Mouse (Mus musculus) hindbrain, postnatal 0 days (tissue): ENCODE measurements at regions not wholly inside any gene's neighbourhood (a gene's known extent, or its start where the extent isn't known, plus 50 kb on each side); places are given as distances from the start of the nearest gene placed in this dataset.

Source experiments
- ATAC-seq: fragments of 200-750 bp; cut with Nextera tagmentation; 2 replicates; pipeline ENCODE4 v1.8.0; 2017; ENCODE audit warnings: mild to moderate bottlenecking, moderate TSS enrichment, moderate library complexity
- DNase-seq: peaks from one replicate; pipeline ENCODE4 v3.0.0-alpha.2; 2015; ENCODE audit warnings: low spot score
- H3K27ac ChIP-seq: fragments of 300-500 bp; sonication (generic); 2 replicates; pipeline ENCODE4 v1.5.1; 2014; ENCODE audit warnings: mild to moderate bottlenecking
- H3K27me3 ChIP-seq: fragments of 300-500 bp; sonication (generic); 2 replicates; pipeline ENCODE4 v1.6.1; 2014; ENCODE audit warnings: low read length, mixed read lengths; ENCODE audit not compliant: insufficient read depth
- H3K36me3 ChIP-seq: fragments of 300-500 bp; sonication (generic); 2 replicates; pipeline ENCODE4 v1.6.1; 2014; ENCODE audit warnings: low read length, mixed read lengths; ENCODE audit not compliant: insufficient read depth
- H3K4me1 ChIP-seq: fragments of 300-500 bp; sonication (generic); 2 replicates; pipeline ENCODE4 v1.6.1; 2014; ENCODE audit warnings: antibody characterized with exemption, low read length, mixed read lengths; ENCODE audit not compliant: insufficient read depth
- H3K4me2 ChIP-seq: fragments of 300-500 bp; sonication (generic); 2 replicates; pipeline ENCODE4 v1.6.1; 2014; ENCODE audit warnings: low read depth, mild to moderate bottlenecking, low read length, moderate library complexity, mixed read lengths
- H3K4me3 ChIP-seq: fragments of 300-500 bp; sonication (generic); 2 replicates; pipeline ENCODE4 v1.5.1; 2014; ENCODE audit warnings: low read length
- H3K9ac ChIP-seq: fragments of 300-500 bp; sonication (generic); replicated peaks from 2 replicates; pipeline ENCODE4 v1.6.1; 2014; ENCODE audit warnings: mild to moderate bottlenecking, low read length, moderate library complexity, mixed read lengths
- H3K9me3 ChIP-seq: fragments of 300-500 bp; sonication (generic); 2 replicates; pipeline ENCODE4 v1.6.1; 2016; ENCODE audit warnings: low read length, mixed read lengths
- CTCF ChIP-seq: IDR thresholded peaks from 2 replicates; pipeline ENCODE4 v1.5.1; 2016; ENCODE audit warnings: antibody characterized with exemption, control low read depth, low read depth
- WGBS: fragments of 180-500 bp; shearing (Covaris S2); extraction: QIAGEN DNeasy Blood & Tissue Kit; methylation state at CpG from one replicate; pipeline ENCODE4 v1.1.7; 2014; 5-methylcytosine and 5-hydroxymethylcytosine counted together
- microRNA-seq, 2 experiments: library from miRNA; unstranded; fragments of <30 nt; microRNA quantifications; one replicate each; pipeline ENCODE4; 2016

DNA sequence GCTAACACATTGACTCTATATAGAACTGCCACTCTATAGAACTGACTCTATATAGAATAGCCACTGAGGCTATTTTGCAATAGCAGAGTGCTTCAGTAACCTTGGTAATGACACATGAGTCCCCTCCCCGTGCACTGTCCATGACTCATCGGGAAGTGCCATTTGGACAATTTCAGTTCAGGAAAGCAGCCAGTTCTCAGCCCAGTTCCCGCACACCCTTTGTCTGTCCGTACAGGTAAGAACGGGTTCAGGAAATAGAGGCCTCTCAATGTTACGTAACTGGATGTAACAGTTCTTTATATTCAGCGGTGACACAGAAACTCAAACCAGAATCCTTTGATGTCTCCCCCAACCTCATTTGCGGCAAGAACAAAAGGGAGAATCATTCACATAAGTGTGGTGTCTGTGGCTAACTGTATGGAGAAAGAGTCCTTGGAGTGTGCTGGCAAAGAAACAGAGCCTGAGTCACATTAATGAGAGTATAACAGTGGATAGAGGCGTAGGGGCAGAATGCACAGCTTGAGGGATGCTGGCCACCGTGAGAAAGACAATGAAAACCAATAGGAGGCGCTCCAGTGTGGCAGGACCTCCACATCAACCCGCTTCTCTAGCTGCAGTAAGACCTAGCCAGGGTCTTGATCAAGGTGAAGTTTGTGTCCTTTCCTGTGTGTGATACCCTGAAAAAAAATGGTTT is 72.8 kb upstream of the Ptprz1 start:
- Histone ChIP-seq H3K27ac (no peak overlapping the region), H3K36me3 (no peaks in the 10 kb centered on the region), H3K4me3 (no peak overlapping the region), H3K4me1 (no peaks in the 10 kb centered on the region), H3K27me3 (no peaks in the 10 kb centered on the region), H3K9me3 (no peaks in the 10 kb centered on the region), H3K9ac (0 out of 2 replicates have a peak overlapping the region, but pooled peaks have one; percentile 6), H3K4me2 (no peak overlapping the region)
- WGBS, result 57% methylated on average over 12 of the region's 12 CpGs
- peak; percentile 25; the same call in 1 of the 2 replicates for TF ChIP-seq CTCF
- ATAC-seq (peak; percentile 63), DNase-seq (peak; percentile 25)

DNA sequence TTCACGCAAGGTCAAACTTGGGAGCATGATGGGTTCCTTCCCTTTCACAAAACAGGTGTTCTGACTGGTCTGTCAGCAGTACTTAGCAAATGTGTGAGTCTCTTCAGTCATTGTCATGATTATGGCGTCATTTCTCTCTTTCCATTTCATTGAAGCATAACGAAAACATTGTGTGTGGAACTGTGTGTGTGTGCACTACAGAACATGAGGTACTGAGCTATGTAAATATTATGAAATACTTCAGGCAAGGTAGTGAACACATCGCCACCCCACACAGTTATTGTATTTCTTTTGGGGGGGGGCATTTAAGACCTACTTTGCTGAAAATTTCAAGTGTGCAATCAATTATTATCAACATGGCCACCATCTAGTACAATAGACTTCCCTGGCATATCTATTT is 71.4 kb upstream of the Ptprz1 start:
- no peak for TF ChIP-seq CTCF
- no peaks in the 10 kb centered on the region for H3K27me3 ChIP-seq
- no peak for DNase-seq
- H3K36me3 ChIP-seq, result no peaks in the 10 kb centered on the region
- H3K9me3 ChIP-seq, result no peaks in the 10 kb centered on the region
- H3K9ac ChIP-seq, result no peak overlapping the region
- WGBS, result 89% methylated on average over 4 of the region's 4 CpGs
- no peak for ATAC-seq
- no peak overlapping the region for H3K4me3 ChIP-seq
- no peak overlapping the region for H3K4me2 ChIP-seq
- H3K4me1 ChIP-seq, result no peaks in the 10 kb centered on the region
- H3K27ac ChIP-seq, result no peak overlapping the region

- Histone ChIP-seq H3K36me3 (no peaks in the 10 kb centered on the region), H3K27ac (no peak overlapping the region), H3K4me1 (no peaks in the 10 kb centered on the region), H3K4me3 (no peak overlapping the region), H3K9me3 (no peaks in the 10 kb centered on the region), H3K27me3 (no peaks in the 10 kb centered on the region), H3K9ac (no peak overlapping the region), H3K4me2 (no peak overlapping the region)
- WGBS, result 80% methylated on average over 1 of the region's 1 CpGs
- DNase-seq, result no peak
- no peak for ATAC-seq
- TF ChIP-seq CTCF, result no peak
Observed at GRCm38 (mm10) chr6:22825086-22825768, 50.1 kb upstream of the Ptprz1 start.

Small RNAs in the stretch of these regions (microRNA-seq; reads per million reads assigned to microRNA genes)
- 0 reads per million in 2 experiments for gene Gm25942
